Mouse (Mus musculus): Measurements from ENCODE around the gene Phb2.

DNA sequence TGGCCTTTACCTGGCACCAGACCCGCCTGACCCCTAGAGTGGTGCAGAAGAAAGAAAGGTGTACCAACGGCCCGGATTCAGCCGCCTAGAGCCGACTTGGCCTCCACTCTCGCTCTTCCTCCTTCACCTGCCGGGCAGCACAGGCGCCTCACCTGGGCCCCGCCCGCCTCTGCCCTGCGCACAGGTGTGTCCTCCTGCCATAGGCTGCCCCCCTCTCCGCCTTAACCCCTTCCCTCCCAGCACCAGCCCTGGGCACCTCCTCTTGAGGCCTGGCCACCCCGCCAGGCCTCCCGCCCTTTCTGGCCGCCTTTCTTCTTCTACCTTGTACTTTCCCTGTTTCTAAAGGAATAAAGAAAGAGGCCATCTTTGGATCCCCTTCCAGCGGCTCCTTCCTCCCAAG lies 6.6 kb downstream of the Phb2 start:
- no peak for TF ChIP-seq CTCF (IDR thresholded peaks at IDR 0.05; ENCODE audit: low read depth, low read length)
- TF ChIP-seq POLR2A (IDR thresholded peaks at IDR 0.05; ENCODE audit: insufficient read depth, low read length): no peak
